Mouse (Mus musculus): Measurements from ENCODE around the gene Rai14. TPM values are rescaled to one million over a fixed set of nuclear protein-coding genes. Genes with fewer than 3 reads are reported as not detected.

Gene Rai14
- 1.6 and 2.8 TPM in 2 replicates for total RNA-seq (2015)
- total RNA-seq (2017), result 2.5 and 3.0 TPM in 2 replicates

DNA sequence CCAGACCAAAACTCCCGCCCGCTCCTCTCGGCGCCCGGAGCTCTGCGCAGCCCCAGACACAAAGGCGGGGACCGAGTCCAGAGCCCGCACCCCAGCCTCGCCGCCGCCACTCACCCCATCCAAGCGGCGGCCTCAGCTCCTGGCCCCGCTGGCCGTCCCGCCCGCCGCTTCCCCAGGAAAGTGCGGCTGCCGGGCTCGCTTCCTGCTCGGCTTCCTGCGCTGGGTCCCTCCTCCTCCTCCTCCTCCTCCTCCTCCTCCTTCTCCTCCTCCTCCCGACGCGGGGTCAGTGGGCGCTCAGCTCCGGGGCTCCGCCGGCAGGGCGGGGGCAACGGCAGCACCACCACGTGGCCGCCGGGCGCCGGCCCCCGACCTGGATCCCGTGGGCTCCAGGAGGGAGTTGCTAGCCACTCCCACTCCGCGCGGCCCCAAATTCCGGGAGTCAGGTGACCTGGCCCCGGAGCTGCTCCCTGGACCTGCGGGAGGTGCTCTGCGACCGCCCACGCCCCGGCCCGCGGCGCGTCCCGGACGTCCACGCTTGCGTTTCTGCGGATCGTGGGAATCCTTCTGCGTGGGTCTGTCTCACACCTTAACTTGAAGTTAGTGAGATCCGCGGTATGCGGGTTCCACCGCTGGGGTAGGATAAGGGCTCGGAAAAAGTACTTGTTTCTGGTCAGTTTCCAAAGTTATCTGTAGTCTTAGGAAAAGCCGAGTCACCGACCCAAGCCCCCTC, at the start of gene Rai14:
Gene Rai14, minus strand, starts transcription at position 216 of the 730 bp plus-strand sequence.
- peak; percentile 49 for ATAC-seq (ENCODE audit: poor library complexity, severe bottlenecking)

- no peak for ATAC-seq (ENCODE audit: poor library complexity, severe bottlenecking)
These were observed 47.0 kb upstream of the Rai14 start for GRCm38 (mm10) chr15:10761441-10761840.

DNA sequence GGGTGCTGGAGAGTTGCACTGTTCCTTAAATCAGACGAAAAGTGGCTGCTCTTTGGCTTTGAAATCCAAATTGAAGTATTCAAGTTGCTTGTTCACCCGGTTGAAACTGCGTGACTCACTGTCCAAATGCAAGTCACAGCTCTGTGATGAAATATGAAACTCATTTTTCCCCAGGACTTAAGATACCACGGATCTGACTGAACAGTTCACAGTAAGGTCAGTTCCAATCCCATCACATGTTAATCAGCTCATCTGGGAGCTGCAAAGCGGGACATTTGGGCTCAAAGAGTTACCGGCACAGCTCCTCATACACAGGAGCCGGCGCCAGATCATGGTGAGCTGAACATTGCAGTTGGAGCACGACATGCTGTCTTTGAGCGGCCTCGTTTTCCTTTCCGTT, 45.6 kb upstream of the Rai14 start:
- ATAC-seq (ENCODE audit: poor library complexity, severe bottlenecking), result no peak

DNA sequence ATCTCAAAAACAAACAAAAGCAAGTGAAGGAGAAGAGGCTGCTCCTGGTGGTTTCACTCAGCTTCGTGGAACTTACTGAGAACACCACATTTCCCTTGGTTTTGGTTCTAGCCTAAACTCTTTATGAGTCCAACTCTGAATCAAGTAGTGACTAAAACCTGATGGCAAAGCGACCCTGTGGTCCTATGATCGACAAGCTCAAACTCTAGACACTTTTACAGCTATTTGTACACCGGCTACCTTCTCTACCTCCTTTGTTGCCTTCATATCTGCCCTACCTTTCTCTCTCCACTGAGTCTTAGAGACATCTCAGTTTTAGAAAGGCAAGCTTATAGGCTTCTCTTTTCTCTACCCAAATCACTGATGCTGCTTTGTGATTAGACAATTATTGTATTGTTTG, 45.0 kb upstream of the Rai14 start:
- ATAC-seq (ENCODE audit: poor library complexity, severe bottlenecking), result no peak

GRCm38 (mm10) chr15:10758808-10759207, 44.4 kb upstream of the Rai14 start:
- peak; percentile 59 for ATAC-seq (ENCODE audit: poor library complexity, severe bottlenecking)

DNA sequence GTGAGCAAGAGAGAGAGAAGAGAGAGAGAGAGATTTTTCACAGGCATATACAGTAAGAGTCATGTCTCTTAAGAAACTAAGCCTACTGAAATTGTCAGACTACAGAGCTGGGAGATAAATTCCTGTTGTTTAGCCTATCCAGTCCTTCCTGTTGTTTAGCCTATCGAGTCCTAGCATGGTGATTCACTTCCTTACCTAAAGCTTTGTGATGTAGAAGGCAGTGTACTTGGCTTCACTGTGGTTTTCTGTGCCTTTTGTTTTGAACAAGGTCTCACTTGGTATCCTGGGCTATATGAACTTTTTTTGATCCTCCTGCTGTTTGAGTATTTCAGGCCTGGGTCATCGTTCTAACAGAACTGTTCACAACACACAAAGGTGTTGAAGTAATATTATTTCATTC, 36.7 kb upstream of the Rai14 start:
- ATAC-seq (ENCODE audit: poor library complexity, severe bottlenecking), result no peak

DNA sequence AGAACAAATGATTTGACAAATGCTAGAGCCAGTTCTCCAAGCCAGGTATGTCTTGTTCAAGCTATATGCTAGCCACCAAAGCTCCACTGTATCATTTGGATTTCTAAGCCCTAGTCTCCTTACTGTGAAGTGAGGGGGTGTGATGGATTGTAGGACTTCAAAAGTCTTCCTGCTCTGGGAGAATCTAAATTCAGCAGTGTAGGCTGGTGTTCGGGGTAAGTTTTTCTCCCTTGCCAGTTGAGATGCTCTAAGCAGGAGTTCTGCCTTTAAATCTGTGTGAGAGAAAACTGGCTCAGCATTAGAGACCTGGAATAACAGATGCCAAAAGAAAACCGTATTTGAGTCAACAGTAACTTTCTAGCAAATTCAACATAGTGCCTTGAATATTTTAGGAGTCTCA, 35.9 kb upstream of the Rai14 start:
- no peak for ATAC-seq (ENCODE audit: poor library complexity, severe bottlenecking)

DNA sequence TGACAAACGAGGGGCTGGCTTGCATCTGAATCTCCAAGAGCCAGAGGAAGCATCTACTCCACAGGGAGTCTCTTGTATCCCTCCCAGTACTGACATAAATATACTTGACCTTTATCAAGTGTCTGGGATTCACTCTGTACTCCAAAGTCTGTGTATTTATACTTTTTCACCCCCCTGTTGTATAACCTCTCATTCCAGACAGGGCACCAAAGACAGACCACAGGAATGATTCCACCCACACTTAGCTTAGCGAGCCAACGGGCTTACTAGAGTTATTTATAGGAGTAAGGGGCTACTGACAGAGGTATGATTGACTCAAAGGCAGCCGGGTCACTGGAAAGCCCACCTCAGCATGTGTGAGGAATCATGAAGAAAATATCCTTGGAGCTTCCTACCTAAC, 35.3 kb upstream of the Rai14 start:
- no peak for ATAC-seq (ENCODE audit: poor library complexity, severe bottlenecking)

DNA sequence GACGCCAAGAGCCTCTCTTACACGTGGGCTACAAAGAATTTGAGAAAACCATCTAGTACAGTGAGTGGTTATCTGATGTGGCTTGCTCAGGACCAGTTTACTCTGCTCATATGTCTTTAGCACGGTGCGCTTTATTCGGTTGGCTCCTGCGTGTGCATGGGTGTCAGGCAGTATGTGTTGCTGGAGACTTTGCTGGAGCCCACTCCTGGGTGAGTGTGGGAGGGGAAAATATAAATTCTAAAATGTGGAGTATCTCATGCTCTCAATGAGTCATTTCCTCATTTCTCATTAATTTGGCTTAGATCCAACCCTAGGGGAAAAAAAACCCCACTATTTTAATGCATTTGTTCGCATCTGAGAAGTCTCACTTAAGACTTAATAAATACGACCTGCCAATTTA, 33.2 kb upstream of the Rai14 start:
- peak; percentile 27 for ATAC-seq (ENCODE audit: poor library complexity, severe bottlenecking)

DNA sequence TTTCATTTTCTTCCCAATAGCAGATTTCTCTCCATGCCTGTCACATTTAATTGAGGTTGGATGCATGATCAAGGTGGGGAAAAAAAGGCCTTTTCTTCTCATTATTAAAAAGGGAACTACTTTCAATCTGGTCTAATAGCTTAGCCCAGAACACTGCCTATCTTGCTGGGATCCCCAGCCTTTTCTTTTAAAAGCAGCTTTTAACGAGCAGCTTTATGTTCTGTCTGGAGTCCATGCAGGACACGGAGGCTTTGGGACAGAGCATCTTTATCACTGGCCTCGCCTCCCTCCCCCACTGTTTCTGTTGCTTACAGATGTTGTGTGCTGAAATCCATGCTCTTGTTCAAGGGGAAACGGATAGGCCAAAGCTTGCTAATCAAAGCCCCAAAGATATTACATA, 32.8 kb upstream of the Rai14 start:
- ATAC-seq (ENCODE audit: poor library complexity, severe bottlenecking), result no peak

DNA sequence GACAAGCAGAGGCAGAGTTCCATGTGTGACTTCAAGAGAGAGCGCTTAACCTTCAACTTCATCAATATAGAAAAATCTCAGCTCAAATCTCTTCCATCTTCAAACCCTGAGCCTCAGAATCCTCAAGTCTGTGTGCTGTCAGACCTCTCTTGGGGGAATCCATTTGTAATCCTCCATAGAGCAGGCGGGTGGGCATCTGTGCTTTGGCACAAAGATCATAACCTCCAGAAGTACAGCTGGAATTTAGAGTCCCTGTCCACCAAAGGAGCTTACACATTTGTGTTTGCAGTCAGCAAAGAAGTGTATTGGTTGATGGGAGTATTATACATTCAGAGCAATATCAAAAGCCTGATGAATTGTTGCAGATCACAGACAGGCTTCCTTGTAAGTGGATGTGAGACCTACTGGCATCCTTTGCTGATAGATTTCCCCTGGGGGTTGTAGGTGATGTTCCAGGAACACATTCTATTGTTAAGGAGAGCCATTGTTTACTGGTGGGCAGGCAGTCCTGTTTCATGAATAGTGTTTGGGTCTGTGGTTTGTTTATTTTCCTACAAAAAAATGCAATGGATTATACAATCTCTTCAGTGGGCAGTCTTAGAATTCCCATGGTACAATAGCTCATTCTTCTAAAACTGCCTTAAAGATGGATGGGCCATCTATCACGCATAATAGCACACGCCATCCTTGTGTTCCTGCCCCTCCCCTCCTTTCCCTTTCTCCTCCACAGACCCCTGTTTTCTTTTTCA, 32.1 kb upstream of the Rai14 start:
- ATAC-seq (ENCODE audit: poor library complexity, severe bottlenecking), result no peak

GRCm38 (mm10) chr15:10742441-10742840, 28.0 kb upstream of the Rai14 start:
- no peak for ATAC-seq (ENCODE audit: poor library complexity, severe bottlenecking)

GRCm38 (mm10) chr15:10739279-10739678, 24.9 kb upstream of the Rai14 start:
- ATAC-seq (ENCODE audit: poor library complexity, severe bottlenecking), result peak; percentile 78

DNA sequence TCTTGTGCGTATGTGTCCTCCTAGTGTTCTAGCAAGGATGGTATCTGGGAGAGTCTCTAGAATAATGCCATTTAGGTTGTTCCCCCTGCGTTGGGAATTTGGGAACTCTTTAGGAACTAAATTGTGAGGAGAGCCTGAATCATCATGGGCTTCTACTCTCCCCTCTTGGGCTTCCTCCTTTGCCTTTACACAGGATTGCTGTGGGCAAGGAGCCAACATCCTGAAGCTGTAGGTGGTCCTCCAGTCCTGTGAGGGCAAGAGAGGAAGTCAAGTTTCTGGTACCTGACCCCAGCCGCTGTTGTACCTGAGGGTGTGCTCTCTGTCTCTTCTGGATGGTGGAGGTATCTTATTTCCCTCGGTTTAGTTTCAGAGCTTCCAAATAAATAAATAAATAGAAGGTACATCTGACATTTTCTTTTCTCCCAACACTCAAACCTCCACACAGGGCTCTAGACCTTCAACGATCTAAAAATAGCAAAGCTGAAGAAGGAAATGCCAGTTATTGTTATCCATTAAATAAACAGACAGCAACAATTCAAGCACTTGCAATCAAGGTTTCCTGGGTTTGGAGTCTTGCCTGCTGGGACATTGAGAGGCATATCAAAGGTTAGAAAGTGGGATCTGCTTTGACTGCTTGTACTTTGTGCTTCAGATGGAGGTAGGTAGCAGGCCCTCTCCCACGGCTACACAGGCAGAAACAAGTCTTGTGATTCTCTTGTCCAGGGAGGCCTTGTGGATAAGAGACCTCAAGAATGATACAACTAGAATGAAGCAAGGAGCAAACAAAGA, 24.1 kb upstream of the Rai14 start:
- no peak for ATAC-seq (ENCODE audit: poor library complexity, severe bottlenecking)

DNA sequence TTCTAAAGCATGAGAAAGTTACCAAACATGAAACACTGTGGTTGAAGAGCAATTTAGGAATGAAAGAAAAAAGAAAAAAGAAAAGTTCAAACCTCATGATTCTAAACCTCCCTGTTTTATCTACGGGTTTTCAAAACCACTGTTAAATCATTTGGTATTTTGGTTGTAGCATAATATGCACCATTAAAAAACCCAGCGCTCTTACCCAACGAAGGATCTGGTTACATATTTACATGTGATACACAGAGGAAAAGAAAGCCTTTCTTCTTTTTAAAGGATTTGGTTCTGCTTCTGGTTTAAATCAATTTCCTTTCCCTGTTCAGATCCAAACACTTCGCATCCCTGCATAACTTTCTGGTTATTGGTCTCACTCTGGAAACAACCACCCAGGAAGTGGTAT, 21.5 kb upstream of the Rai14 start:
- ATAC-seq (ENCODE audit: poor library complexity, severe bottlenecking), result no peak

- no peak for ATAC-seq (ENCODE audit: poor library complexity, severe bottlenecking)
These were observed 20.8 kb upstream of the Rai14 start for GRCm38 (mm10) chr15:10735216-10735615.

- ATAC-seq (ENCODE audit: poor library complexity, severe bottlenecking), result no peak
These were observed 17.0 kb upstream of the Rai14 start for GRCm38 (mm10) chr15:10731398-10731797.

DNA sequence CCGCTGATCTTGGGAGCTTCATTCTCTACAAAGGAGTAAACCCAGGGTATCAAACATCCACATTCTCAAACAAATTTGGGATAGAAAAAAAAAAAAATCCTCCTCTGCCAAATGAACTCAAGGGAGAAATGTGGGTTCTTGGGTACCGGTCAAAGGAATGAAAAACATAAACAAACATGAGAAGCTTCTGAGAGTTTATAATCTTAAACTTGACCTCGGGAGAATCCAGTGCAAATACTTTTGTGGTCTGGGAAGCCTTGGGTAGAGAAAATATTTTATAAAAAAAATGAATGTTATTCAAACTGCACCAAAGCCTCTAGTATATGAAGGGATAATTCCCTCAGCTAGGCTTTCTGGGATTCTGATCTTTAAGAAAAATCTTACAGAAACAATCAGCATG, 11.8 kb upstream of the Rai14 start:
- ATAC-seq (ENCODE audit: poor library complexity, severe bottlenecking), result no peak

DNA sequence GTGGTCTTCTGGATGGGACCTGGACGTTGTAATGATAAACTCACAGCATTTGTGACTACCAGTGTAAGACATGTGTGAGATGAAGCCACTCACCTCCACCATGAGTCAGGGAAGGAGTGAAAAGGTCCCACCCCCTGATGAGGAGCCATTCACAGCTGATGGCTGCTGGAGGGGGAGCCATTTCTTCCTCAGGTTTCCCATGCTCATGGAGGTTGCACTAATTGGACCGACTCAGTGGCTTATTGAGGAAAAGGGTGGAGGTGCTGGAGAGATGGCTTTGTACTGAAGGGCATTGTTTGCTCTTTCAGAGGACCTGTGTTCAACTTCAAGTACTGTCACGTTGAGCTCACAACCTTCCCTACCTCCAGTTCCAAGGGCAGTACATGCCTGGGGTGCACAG, 10.4 kb upstream of the Rai14 start:
- ATAC-seq (ENCODE audit: poor library complexity, severe bottlenecking), result no peak

- peak; percentile 79 for ATAC-seq (ENCODE audit: poor library complexity, severe bottlenecking)
These were observed 9.1 kb upstream of the Rai14 start for GRCm38 (mm10) chr15:10723507-10723906.

DNA sequence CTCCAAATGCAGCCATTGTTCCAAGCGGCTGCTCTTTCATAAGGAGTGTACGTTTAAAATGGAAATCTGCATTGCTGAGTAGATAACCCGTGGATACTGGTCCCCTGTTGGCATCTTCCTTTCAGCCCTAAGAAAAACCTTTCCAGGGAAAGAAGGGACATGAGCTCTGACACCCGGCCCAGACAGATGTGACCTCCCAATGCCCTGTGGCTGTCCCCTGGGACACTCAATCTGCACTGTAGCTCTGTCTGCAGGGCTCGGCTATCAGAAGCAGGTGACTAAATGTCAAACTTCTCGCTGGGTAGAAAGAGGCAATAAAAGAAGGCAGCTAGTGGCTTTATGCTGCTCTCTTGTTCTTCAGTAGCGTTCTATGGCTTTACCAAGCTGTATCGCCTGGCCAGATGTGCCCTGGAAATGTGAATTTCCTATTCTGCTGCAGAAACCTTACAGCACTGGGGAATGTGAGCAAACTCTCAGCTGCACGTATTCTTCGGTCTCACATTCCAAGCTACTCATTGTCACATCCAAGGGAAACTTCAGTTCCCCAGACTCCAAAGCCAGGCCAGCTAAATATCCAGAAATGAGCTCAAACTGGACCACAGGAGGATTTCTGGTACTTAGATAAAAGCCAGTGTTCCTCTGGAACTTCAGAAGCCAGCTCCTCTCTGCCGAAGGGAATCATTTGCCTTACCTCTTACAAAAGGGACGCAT, 8.4 kb upstream of the Rai14 start:
- ATAC-seq (ENCODE audit: poor library complexity, severe bottlenecking), result no peak
